Mouse (Mus musculus) lung, postnatal 0 days (tissue): Measurements from ENCODE around the gene Cfap77. TPM values are rescaled to one million over a fixed set of nuclear protein-coding genes. Genes with fewer than 3 reads are reported as not detected.

ENCODE experiments used
- ATAC-seq: fragments of 200-750 bp; cut with Nextera tagmentation; 2 replicates; pipeline ENCODE4 v1.8.0; 2017; ENCODE audit warnings: moderate library complexity
- DNase-seq: peaks from one replicate; pipeline ENCODE4 v3.0.0-alpha.2; 2016; ENCODE audit warnings: low spot score
- H3K27ac ChIP-seq: fragments of 300-500 bp; sonication (generic); 2 replicates; pipeline ENCODE4 v1.5.1; 2014; ENCODE audit warnings: antibody characterized with exemption, mild to moderate bottlenecking, low read length, mixed read lengths
- H3K27me3 ChIP-seq: fragments of 300-500 bp; sonication (generic); replicated peaks from 2 replicates; pipeline ENCODE4 v1.6.1; 2014; ENCODE audit warnings: low read length, mixed read lengths; ENCODE audit not compliant: insufficient read depth
- H3K36me3 ChIP-seq: fragments of 300-500 bp; sonication (generic); 2 replicates; pipeline ENCODE4 v1.6.1; 2014; ENCODE audit warnings: low read length, mixed read lengths; ENCODE audit not compliant: insufficient read depth
- H3K4me1 ChIP-seq: fragments of 300-500 bp; sonication (generic); 2 replicates; pipeline ENCODE4 v1.6.1; 2014; ENCODE audit warnings: antibody characterized with exemption, low read depth, low read length, mixed read lengths; ENCODE audit not compliant: insufficient read depth
- H3K4me2 ChIP-seq: fragments of 300-500 bp; sonication (generic); replicated peaks from 2 replicates; pipeline ENCODE4 v1.6.1; 2014; ENCODE audit warnings: low read depth, mild to moderate bottlenecking, low read length, moderate library complexity, mixed read lengths
- H3K4me3 ChIP-seq: fragments of 300-500 bp; sonication (generic); 2 replicates; pipeline ENCODE4 v1.5.1; 2014; ENCODE audit warnings: low read depth, low read length
- H3K9ac ChIP-seq: fragments of 300-500 bp; sonication (generic); replicated peaks from 2 replicates; pipeline ENCODE4 v1.6.1; 2014; ENCODE audit warnings: low read depth, mild to moderate bottlenecking
- H3K9me3 ChIP-seq: fragments of 300-500 bp; sonication (generic); 2 replicates; pipeline ENCODE4 v1.6.1; 2016; ENCODE audit warnings: low read length, mixed read lengths
- CTCF ChIP-seq: IDR thresholded peaks from 2 replicates; pipeline ENCODE4 v1.5.1; 2016; ENCODE audit warnings: antibody characterized with exemption, mild to moderate bottlenecking
- EP300 ChIP-seq: IDR thresholded peaks from 2 replicates; pipeline ENCODE4 v1.6.1; 2016; ENCODE audit warnings: antibody characterized with exemption, mild to moderate bottlenecking, control low read depth
- WGBS: fragments of 180-500 bp; shearing (Covaris S2); extraction: QIAGEN DNeasy Blood & Tissue Kit; methylation state at CpG from one replicate; pipeline ENCODE4 v1.1.7; 2014; 5-methylcytosine and 5-hydroxymethylcytosine counted together
- polyA plus RNA-seq: library from polyadenylated mRNA; unstranded; fragments of >200 nt; fragmentation: Nextera tagmentation; extraction: Ambion mirVana; gene quantifications from 2 replicates; pipeline ENCODE4 v1.2.1, GENCODE M21; 2015

The Cfap77 gene
- polyA plus RNA-seq, 1 experiment from 2014 or later: 1.2 TPM

DNA sequence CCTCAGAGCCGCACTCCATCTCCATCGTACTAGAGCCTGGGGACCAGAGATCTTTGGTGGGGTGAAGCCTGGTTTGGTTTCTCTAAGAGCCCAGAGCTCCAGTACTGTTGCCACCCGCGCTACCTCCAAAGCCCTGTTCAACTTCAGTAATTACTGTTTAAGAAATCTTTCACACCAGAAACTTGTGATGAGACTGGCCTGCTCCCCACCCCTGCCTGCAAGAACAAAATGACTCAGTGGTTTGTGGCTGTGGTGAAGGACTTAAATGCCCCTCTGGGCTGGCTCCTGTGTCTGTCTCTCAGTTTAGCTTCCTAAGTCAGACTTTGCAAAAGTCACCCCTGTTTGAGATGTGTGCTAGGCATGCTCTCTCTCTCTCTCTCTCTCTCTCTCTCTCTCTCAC lies 141.9 kb downstream of the Cfap77 start:
- DNase-seq (no peak), ATAC-seq (no peak)
- TF ChIP-seq CTCF: no peak
- no peak for TF ChIP-seq EP300
- 9% methylated on average over 4 of the region's 4 CpGs for WGBS
- H3K27me3 ChIP-seq: peaks cover 86% of the 10 kb centered on the region
- no peak overlapping the region for H3K9ac ChIP-seq
- H3K27ac ChIP-seq: no peak overlapping the region
- H3K4me1 ChIP-seq: no peaks in the 10 kb centered on the region; the same call in 1 of the 2 replicates
- H3K4me2 ChIP-seq: no peak overlapping the region
- no peak overlapping the region for H3K4me3 ChIP-seq
- H3K9me3 ChIP-seq: no peaks in the 10 kb centered on the region
- H3K36me3 ChIP-seq: no peaks in the 10 kb centered on the region

DNA sequence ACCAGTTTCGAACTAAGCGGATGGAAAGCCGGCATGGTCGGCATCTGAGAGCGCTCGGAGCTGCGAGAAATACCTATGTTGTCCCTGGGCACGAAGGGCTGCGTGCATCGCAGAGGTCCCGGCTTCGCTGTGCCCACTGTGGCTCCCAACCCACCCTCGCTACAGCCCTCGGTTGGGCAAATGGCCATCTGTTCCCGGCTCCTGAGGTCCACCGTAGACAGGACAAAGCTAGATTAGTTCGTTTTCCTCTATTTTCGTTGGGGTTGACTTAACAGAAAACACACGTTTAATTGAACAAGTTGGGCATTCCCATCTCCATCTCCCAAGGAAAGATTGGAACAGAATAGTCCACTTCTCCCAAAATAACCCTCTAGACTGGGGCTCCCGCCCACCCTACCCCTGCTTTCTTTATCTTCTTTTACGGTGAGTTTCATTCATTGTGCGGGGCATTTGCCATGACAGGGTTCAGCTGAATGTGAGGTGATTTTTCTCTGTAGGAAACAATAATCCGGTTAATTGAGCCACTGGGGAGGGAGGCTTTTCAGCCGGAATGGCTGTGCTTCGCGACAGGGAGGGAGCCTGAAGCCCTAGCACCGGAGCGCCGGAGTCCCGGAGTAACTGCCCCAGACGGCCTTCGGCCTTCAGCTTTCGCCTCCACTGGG lies 142.7 kb downstream of the Cfap77 start:
- DNase-seq: no peak
- TF ChIP-seq EP300 (no peak), CTCF (no peak)

DNA sequence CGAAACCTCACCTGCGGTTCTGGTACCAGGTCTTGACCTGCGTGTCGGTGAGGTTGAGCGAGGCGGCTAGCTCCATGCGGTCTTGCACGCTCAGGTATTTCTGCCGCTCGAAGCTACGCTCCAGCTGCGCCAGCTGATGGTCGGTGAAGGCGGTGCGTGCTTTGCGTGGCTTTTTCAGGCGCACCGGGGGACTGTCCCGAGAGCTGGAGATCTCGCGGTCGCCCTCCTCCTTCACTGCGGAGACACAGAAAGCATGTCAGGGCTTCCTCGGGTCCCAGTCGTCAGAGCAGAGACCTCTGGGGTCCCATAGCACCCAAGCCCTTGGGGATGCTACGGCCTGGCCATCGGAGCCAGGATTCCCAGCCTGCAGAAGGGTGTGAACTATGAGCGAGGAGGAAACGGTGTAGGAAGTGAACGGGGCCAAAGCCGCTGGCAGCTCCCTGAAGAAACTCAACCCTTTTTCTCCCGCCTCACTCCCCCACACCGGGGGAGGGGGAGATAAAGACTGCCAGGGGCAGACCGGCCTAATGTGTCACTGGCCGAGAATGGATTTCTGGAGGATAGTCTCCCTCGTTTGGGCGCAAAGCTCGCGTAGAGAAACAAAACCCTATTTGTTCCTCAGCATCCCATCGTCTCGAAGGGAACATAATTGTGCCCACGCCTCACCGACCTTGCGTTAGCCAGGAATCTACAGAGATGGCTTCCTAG lies 143.4 kb downstream of the Cfap77 start:
- ATAC-seq: no peak
- Histone ChIP-seq H3K27ac (no peak overlapping the region), H3K4me3 (no peak overlapping the region), H3K4me1 (no peaks in the 10 kb centered on the region; the same call in 1 of the 2 replicates), H3K36me3 (no peaks in the 10 kb centered on the region), H3K4me2 (no peak overlapping the region), H3K27me3 (peaks cover 82% of the 10 kb centered on the region), H3K9me3 (no peaks in the 10 kb centered on the region), H3K9ac (no peak overlapping the region)
- no peak for TF ChIP-seq EP300
- no peak for TF ChIP-seq CTCF
- DNase-seq: no peak
- WGBS: 3% methylated on average over 44 of the region's 44 CpGs

More for the DNA sequence above, 142.7 kb downstream of the Cfap77 start:
- Histone ChIP-seq H3K9ac (no peak overlapping the region), H3K27me3 (peaks cover 86% of the 10 kb centered on the region), H3K4me1 (no peaks in the 10 kb centered on the region; the same call in 1 of the 2 replicates), H3K4me2 (no peak overlapping the region), H3K27ac (no peak overlapping the region), H3K36me3 (no peaks in the 10 kb centered on the region), H3K4me3 (no peak overlapping the region), H3K9me3 (no peaks in the 10 kb centered on the region)
- ATAC-seq: no peak
- WGBS: 5% methylated on average over 33 of the region's 33 CpGs

DNA sequence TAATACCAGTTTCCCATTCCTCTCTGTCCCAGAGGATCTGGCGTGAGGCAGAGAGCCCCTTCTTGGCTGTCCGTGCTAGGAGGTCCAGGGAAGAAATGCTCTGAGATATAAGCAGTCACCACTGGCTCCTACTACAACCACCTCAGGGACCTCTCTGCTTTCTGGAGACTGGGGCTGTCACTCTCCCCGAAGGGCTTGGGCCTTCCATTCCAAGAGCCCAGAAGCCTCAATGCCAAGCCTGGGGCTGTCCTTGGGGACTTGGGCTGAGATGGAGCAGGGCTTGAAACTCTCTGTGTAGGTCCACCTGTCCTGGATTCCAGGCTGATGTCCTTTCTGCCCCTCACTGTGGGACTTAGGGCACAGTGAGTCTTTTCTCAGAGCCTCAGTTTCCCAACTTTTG lies 144.0 kb downstream of the Cfap77 start:
- DNase-seq (no peak), ATAC-seq (no peak)
- Histone ChIP-seq H3K9me3 (no peaks in the 10 kb centered on the region), H3K4me3 (no peak overlapping the region), H3K36me3 (no peaks in the 10 kb centered on the region), H3K9ac (no peak overlapping the region), H3K27me3 (peaks cover 75% of the 10 kb centered on the region), H3K4me1 (no peaks in the 10 kb centered on the region; the same call in 1 of the 2 replicates), H3K27ac (no peak overlapping the region), H3K4me2 (no peak overlapping the region)
- 10% methylated on average over 3 of the region's 3 CpGs for WGBS
- TF ChIP-seq CTCF (no peak), EP300 (no peak)

DNA sequence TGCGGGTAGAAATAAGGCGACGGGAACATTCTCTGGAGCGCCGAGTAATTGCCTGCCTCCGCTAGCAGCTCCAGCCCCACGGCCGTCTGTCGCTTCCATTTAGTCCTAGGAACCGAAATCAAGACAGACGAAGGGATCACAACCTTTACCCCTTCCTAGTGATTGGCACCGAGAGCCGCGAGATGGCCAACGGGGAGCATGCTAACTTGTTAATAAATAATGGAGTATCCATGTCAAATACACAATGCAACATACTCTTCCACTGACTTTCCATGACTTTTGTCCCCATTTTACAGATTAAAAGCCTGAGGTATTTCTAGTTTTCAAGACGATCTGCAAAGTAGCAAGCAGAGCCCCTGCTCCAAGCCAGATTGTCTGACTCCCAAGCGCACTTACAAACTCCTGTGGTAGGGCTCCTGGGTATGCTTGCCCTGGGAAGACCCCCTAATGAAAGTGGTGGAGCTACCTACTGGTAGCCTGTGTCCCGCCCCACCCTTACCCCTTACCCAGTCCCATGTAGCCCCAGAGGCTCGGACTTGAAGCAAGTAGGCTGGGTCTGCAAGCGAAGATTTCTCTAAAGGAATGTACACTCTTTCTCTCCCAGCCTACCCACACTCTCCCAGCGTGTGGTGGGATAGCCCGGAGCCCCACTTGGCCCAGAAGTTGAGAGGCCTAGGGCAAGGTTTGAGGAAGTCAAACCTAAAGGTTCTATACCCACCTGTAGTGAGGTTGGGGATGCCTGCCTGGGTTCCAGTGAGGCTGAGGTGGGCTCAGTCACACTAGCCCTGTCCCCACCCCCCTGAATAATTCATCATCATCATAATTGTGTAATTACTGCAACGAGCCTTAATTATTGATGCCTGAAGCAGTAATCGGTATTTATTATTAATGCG lies 144.8 kb downstream of the Cfap77 start:
- Histone ChIP-seq H3K9ac (no peak overlapping the region), H3K36me3 (no peaks in the 10 kb centered on the region), H3K4me1 (no peaks in the 10 kb centered on the region; the same call in 1 of the 2 replicates), H3K4me2 (no peak overlapping the region), H3K27ac (no peak overlapping the region), H3K27me3 (peaks cover 67% of the 10 kb centered on the region), H3K4me3 (no peak overlapping the region), H3K9me3 (no peaks in the 10 kb centered on the region)
- TF ChIP-seq CTCF (no peak), EP300 (no peak)
- 10% methylated on average over 25 of the region's 25 CpGs for WGBS
- ATAC-seq (no peak), DNase-seq (no peak)
